ENCODE assay signal across 8 mouse cellular contexts in genomic region chr2:27572928-27573627, GRCm38 (mm10). TPM values are rescaled to one million over a fixed set of nuclear protein-coding genes. Genes with fewer than 3 reads are reported as not detected.
A peak's percentile ranks its signal among the peaks of the same experiment; 100 is the strongest.
DNase-seq lines count a peak whose midpoint lies in the region.

No protein-coding gene starts in this region.

- peak; percentile 75 for DNase-seq in ES-CJ7 (ENCODE audit: low read depth, low spot score)
- DNase-seq in adrenal gland, postnatal 36 days = peak; percentile 75
- DNase-seq in frontal cortex, postnatal 10 days (ENCODE audit: low spot score in 2 of 2) = peak; percentile 76
- DNase-seq in hindbrain, embryonic 10.5 days (ENCODE audit: low spot score) = peak; percentile 57
- peak; percentile 85 for DNase-seq in layer of hippocampus, adult 9-10 months (ENCODE audit: low spot score)
- peak; percentile 95 for DNase-seq in lung, postnatal 10 days
- DNase-seq in right cerebral cortex, postnatal 25 days = peak; percentile 80
- no peak for DNase-seq in yolk sac, embryonic 10.5 days (ENCODE audit: low spot score)

- H3K4me1 ChIP-seq in hindbrain, embryonic 10.5 days (replicated peaks) = peaks cover 35% of the 10 kb centered on the region

- H3K27ac ChIP-seq in hindbrain, embryonic 10.5 days = no peak overlapping the region

- 76% methylated on average over 18 of the region's 18 CpGs for WGBS in hindbrain, embryonic 10.5 days

- no peaks in the 10 kb centered on the region for H3K36me3 ChIP-seq in hindbrain, embryonic 10.5 days

- no peaks in the 10 kb centered on the region; the same call in 1 of the 2 replicates for H3K27me3 ChIP-seq in hindbrain, embryonic 10.5 days (ENCODE audit: insufficient read depth, poor library complexity, severe bottlenecking)

- no peak overlapping the region for H3K4me3 ChIP-seq in hindbrain, embryonic 10.5 days

- no peaks in the 10 kb centered on the region for H3K9me3 ChIP-seq in hindbrain, embryonic 10.5 days

RNA-seq across cellular contexts. Expression of gene Wdr5, which starts 58.1 kb away (rescaled TPM):
- 10 to 100 TPM; 32.9 to 37.2 TPM for total RNA-seq in adrenal gland, postnatal 36 days (2021)
- polyA plus RNA-seq in hindbrain, embryonic 10.5 days (2016; fragmentation: Nextera tagmentation; extraction: Ambion mirVana) = 63.2 and 76.8 TPM in 2 replicates
